Mouse (Mus musculus): ENCODE data around the gene Tbp. TPM values are rescaled to one million over a fixed set of nuclear protein-coding genes. Genes with fewer than 3 reads are reported as not detected.

Tbp gene
- polyA plus RNA-seq, 1 experiment from 2014 or later, result 46.9 TPM

DNA sequence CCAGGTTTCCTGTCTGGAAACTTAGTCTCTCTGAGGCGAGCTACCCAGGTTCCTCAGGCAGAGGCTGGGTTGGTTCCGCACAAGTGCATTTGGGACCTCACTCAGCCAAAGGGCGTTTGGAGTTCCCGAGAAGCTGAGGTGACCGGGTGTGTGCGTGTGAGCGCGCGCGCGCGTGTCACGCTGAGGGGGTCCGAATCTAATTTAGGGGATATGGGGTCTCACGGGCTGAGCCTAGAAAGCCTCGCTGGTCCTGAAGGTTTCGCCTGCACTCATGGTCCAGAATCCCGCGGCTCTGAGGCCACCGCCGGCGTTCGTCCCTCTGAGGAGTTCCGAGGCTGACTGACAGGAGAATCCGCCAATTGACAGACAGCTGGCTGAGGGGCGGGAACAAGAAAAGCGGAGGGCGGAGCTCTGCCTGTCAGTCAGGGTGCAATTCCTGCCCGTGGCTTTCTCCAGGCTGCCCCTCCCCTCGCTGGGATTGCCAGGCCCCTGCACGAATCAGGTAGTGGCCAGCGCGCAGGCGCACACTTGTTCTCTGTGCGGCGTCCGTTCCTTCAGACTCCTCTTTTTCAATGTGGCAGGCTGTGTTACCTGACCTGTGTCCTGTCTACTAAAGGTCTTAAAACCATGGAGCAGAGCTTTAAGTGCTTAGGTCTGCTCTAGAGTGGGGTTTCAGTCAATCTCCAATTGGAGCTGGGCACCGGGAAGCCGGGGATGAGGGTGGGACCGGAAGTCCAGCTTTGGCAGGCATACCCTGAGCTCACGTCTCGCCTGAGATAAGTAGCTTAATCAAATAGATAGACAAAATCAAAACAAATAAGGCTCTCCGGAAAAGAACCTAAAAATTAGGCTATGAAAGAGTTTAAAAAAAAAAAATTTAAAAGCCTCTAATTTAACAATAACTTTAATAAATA, 64.6 kb downstream of the Tbp start, which contains the start of gene Prdm9:
Gene Prdm9, minus strand, starts transcription at position 341 of the 914 bp plus-strand sequence.
- peak; percentile 100 for ATAC-seq (ENCODE audit: low read depth)
- H3K36me3 ChIP-seq (ENCODE audit: control insufficient read depth, insufficient read depth, low read length), result no peaks in the 10 kb centered on the region
- no peaks in the 10 kb centered on the region for H3K27me3 ChIP-seq (ENCODE audit: control insufficient read depth, insufficient read depth, low read depth, low read length)
- H3K4me3 ChIP-seq (ENCODE audit: low read length), result peak within 1 kb of the TSS; percentile 84
- H3K27ac ChIP-seq (ENCODE audit: low read length), result peak within 1 kb of the TSS; percentile 98
- H3K9me3 ChIP-seq (ENCODE audit: control insufficient read depth, low read length), result no peaks in the 10 kb centered on the region
- peak within 1 kb of the TSS; percentile 87 for H3K9ac ChIP-seq (ENCODE audit: low read length)
- no peaks in the 10 kb centered on the region; the same call in 1 of the 2 replicates for H3K4me1 ChIP-seq (replicated peaks; ENCODE audit: control insufficient read depth, insufficient read depth, low read length)
- under 1% methylated on average over 43 of the region's 43 CpGs for WGBS
- peak within 1 kb of the TSS; percentile 89 for H3K4me2 ChIP-seq (ENCODE audit: low read depth, low read length)

DNA sequence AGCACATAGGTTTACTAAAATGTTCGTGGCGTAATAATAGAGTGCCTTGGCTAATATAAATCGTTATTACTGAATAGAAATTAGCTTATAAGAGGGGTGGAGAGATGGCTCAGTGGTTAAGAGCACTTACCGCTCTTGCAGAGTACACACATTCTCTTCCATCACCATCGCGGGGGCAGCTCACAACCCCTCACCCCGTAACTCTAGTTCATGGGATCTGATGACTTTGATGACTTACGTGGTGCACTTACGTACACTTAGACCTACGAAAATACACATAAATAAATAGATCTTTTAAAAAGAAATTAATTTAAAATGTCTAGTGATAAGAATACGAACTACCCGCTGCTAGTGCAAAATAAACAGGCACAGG, 65.2 kb downstream of the Tbp start:
- H3K9ac ChIP-seq (ENCODE audit: low read length), result peak overlapping the region; percentile 52
- 22% methylated on average over 12 of the region's 12 CpGs for WGBS

DNA sequence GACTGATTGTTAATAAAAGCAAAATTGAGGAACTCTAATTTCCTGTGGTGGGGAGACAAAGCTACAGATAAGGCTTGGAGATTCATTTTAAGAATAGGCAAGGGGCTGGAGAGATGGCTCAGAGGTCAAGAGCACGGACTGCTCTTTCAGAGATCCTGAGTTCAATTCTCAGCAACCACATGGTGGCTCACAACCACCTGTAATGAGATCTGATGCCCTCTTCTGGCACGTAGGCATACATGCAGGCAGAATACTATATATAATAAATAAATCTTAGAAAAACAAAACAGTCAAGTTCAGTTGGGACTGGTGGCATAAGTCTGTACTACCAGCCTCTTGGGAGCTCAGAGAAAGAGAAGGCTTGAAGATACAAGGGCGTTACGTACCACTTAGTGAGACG, 67.2 kb downstream of the Tbp start:
- H3K4me1 ChIP-seq (replicated peaks; ENCODE audit: control insufficient read depth, insufficient read depth, low read length), result no peaks in the 10 kb centered on the region; the same call in 1 of the 2 replicates
- no peaks in the 10 kb centered on the region; the same call in 1 of the 2 replicates for H3K27me3 ChIP-seq (ENCODE audit: control insufficient read depth, insufficient read depth, low read depth, low read length)
- H3K9ac ChIP-seq (ENCODE audit: low read length), result no peak overlapping the region
- no peak overlapping the region for H3K27ac ChIP-seq (ENCODE audit: low read length)
- WGBS, result 68% methylated on average over 5 of the region's 5 CpGs
- ATAC-seq (ENCODE audit: low read depth), result no peak
- H3K9me3 ChIP-seq (ENCODE audit: control insufficient read depth, low read length), result no peaks in the 10 kb centered on the region
- H3K36me3 ChIP-seq (ENCODE audit: control insufficient read depth, insufficient read depth, low read length), result no peaks in the 10 kb centered on the region
- no peak overlapping the region for H3K4me2 ChIP-seq (ENCODE audit: low read depth, low read length)
- no peak overlapping the region for H3K4me3 ChIP-seq (ENCODE audit: low read length)

More for the DNA sequence above, 65.2 kb downstream of the Tbp start:
- Histone ChIP-seq H3K4me1 (replicated peaks; ENCODE audit: control insufficient read depth, insufficient read depth, low read length) (no peaks in the 10 kb centered on the region; the same call in 1 of the 2 replicates), H3K4me3 (ENCODE audit: low read length) (peak overlapping the region; percentile 84), H3K27me3 (ENCODE audit: control insufficient read depth, insufficient read depth, low read depth, low read length) (no peaks in the 10 kb centered on the region), H3K27ac (ENCODE audit: low read length) (no peak overlapping the region), H3K36me3 (ENCODE audit: control insufficient read depth, insufficient read depth, low read length) (no peaks in the 10 kb centered on the region), H3K4me2 (ENCODE audit: low read depth, low read length) (peak overlapping the region; percentile 87), H3K9me3 (ENCODE audit: control insufficient read depth, low read length) (no peaks in the 10 kb centered on the region)
- no peak for ATAC-seq (ENCODE audit: low read depth)

DNA sequence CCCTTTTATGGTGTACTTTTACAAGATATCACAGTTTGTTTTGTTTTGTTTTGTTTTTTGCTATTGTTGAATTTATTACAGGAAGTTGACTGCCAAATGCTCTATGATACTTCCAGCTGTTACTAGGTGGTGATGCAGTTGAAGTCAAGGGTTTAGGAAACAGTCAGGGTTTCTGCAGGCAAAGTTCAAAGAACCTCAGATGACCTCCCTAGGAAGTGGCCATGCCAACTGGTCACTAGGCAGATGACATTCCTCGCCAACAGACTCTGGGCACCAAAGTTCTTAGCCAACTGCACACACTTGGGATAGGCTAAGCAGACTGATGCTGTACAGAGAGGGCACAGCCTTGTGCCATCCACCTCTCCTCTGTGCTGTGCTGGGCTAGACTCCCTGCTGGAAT, 75.4 kb downstream of the Tbp start:
- ATAC-seq (ENCODE audit: low read depth), result no peak

GRCm38 (mm10) chr17:15577291-15577694, 77.6 kb downstream of the Tbp start:
- H3K4me2 ChIP-seq (ENCODE audit: low read depth, low read length), result peak overlapping the region; percentile 55
- peak overlapping the region; percentile 31 for H3K4me3 ChIP-seq (ENCODE audit: low read length)
- peak; percentile 81 for ATAC-seq (ENCODE audit: low read depth)
- H3K27ac ChIP-seq (ENCODE audit: low read length), result no peak overlapping the region
- no peaks in the 10 kb centered on the region for H3K4me1 ChIP-seq (replicated peaks; ENCODE audit: control insufficient read depth, insufficient read depth, low read length)
- peak overlapping the region; percentile 11; the same call in 1 of the 2 replicates for H3K9ac ChIP-seq (ENCODE audit: low read length)
- no peaks in the 10 kb centered on the region for H3K36me3 ChIP-seq (ENCODE audit: control insufficient read depth, insufficient read depth, low read length)
- H3K27me3 ChIP-seq (ENCODE audit: control insufficient read depth, insufficient read depth, low read depth, low read length), result peaks cover 2% of the 10 kb centered on the region; the same call in 1 of the 2 replicates
- no peaks in the 10 kb centered on the region for H3K9me3 ChIP-seq (ENCODE audit: control insufficient read depth, low read length)
- WGBS, result under 1% methylated on average over 32 of the region's 32 CpGs

More for the DNA sequence above, 75.4 kb downstream of the Tbp start:
- Histone ChIP-seq H3K27me3 (ENCODE audit: control insufficient read depth, insufficient read depth, low read depth, low read length) (peaks cover 2% of the 10 kb centered on the region; the same call in 1 of the 2 replicates), H3K9ac (ENCODE audit: low read length) (no peak overlapping the region), H3K9me3 (ENCODE audit: control insufficient read depth, low read length) (no peaks in the 10 kb centered on the region), H3K4me1 (replicated peaks; ENCODE audit: control insufficient read depth, insufficient read depth, low read length) (no peaks in the 10 kb centered on the region), H3K4me3 (ENCODE audit: low read length) (no peak overlapping the region), H3K4me2 (ENCODE audit: low read depth, low read length) (no peak overlapping the region), H3K27ac (ENCODE audit: low read length) (no peak overlapping the region), H3K36me3 (ENCODE audit: control insufficient read depth, insufficient read depth, low read length) (no peaks in the 10 kb centered on the region)
- 43% methylated on average over 1 of the region's 1 CpGs for WGBS

Other genes starting within 250 kb of the Tbp start
- 4.4 and 7.1 TPM in 2 replicates for gene Dll1, start 123.0 kb upstream of the Tbp start, polyA plus RNA-seq (2015; fragmentation: Nextera tagmentation; extraction: Ambion mirVana)
- gene Fam120b, start 103.7 kb upstream of the Tbp start, polyA plus RNA-seq (2015; fragmentation: Nextera tagmentation; extraction: Ambion mirVana), result 26.1 and 27.4 TPM in 2 replicates
- gene Psmb1, start 137 bp upstream of the Tbp start, polyA plus RNA-seq (2015; fragmentation: Nextera tagmentation; extraction: Ambion mirVana), result 250 and 259 TPM in 2 replicates
- 29.6 and 33.6 TPM in 2 replicates for gene Pdcd2, start 27.4 kb downstream of the Tbp start, polyA plus RNA-seq (2015; fragmentation: Nextera tagmentation; extraction: Ambion mirVana)
- 1.9 and 2.6 TPM in 2 replicates for gene Prdm9, start 64.5 kb downstream of the Tbp start, polyA plus RNA-seq (2015; fragmentation: Nextera tagmentation; extraction: Ambion mirVana)
- 17.7 and 18.3 TPM in 2 replicates for gene Chd1, start 205.1 kb downstream of the Tbp start, polyA plus RNA-seq (2015; fragmentation: Nextera tagmentation; extraction: Ambion mirVana)

Measured in lung, embryonic 16.5 days (tissue).